Mouse (Mus musculus) liver, embryonic 14.5 days (tissue): ENCODE measurements around the gene Nfia. TPM values are rescaled to one million over a fixed set of nuclear protein-coding genes. Genes with fewer than 3 reads are reported as not detected.
A peak's percentile ranks its signal among the peaks of the same experiment; 100 is the strongest.

Source experiments
- ATAC-seq: fragments of 200-750 bp; cut with Nextera tagmentation; 2 replicates; pipeline ENCODE4 v1.8.0; 2017; ENCODE audit warnings: moderate number of reproducible peaks, mild to moderate bottlenecking, moderate library complexity; ENCODE audit not compliant: insufficient read depth
- DNase-seq, 3 experiments: peaks; one replicate each; pipeline ENCODE4 v3.0.0-alpha.2; 2012 to 2013; ENCODE audit warnings: low read depth in 3 of 3, low spot score in 3 of 3
- H3K27ac ChIP-seq: fragments of 300-500 bp; sonication (generic); 2 replicates; pipeline ENCODE4 v1.5.1; 2014; ENCODE audit warnings: moderate library complexity, mild to moderate bottlenecking, control low read depth, inconsistent platforms
- H3K27me3 ChIP-seq: fragments of 300-500 bp; sonication (generic); 2 replicates; pipeline ENCODE4 v1.6.1; 2014; ENCODE audit warnings: mild to moderate bottlenecking, low read length, moderate library complexity; ENCODE audit not compliant: control insufficient read depth, insufficient read depth
- H3K36me3 ChIP-seq: fragments of 300-500 bp; sonication (generic); replicated peaks from 2 replicates; pipeline ENCODE4 v1.6.1; 2014; ENCODE audit warnings: low read depth; ENCODE audit not compliant: control insufficient read depth, insufficient read depth
- H3K4me1 ChIP-seq, 2 experiments: fragments of 200-500 bp in 1 of 2; fragments of 300-500 bp in 1 of 2; sonication (generic) in 1 of 2; replicated peaks; 2 replicates each; pipeline ENCODE4 v1.6.1; 2012 to 2014; ENCODE audit warnings: antibody characterized with exemption in 1 of 2, inconsistent platforms in 1 of 2, low read length in 1 of 2; ENCODE audit not compliant: control insufficient read depth in 2 of 2, insufficient read depth in 2 of 2
- H3K4me2 ChIP-seq: fragments of 300-500 bp; sonication (generic); 2 replicates; pipeline ENCODE4 v1.6.1; 2014; ENCODE audit warnings: low read depth, mild to moderate bottlenecking, control low read depth, moderate library complexity
- H3K4me3 ChIP-seq, 2 experiments: fragments of 200-500 bp in 1 of 2; fragments of 300-500 bp in 1 of 2; sonication (generic) in 1 of 2; 2 replicates each; pipeline ENCODE4 v1.5.1; 2012 to 2014; ENCODE audit warnings: low read depth in 2 of 2, low read length in 2 of 2, mild to moderate bottlenecking in 2 of 2, control low read depth in 1 of 2, inconsistent platforms in 1 of 2, moderate library complexity in 1 of 2; ENCODE audit not compliant: insufficient read depth in 1 of 2
- H3K9ac ChIP-seq: fragments of 300-500 bp; sonication (generic); replicated peaks from 2 replicates; pipeline ENCODE4 v1.6.1; 2014; ENCODE audit warnings: mild to moderate bottlenecking, control low read depth, moderate library complexity
- H3K9me3 ChIP-seq: fragments of 300-500 bp; sonication (generic); 2 replicates; pipeline ENCODE4 v1.6.1; 2016; ENCODE audit warnings: low read length, mixed read lengths; ENCODE audit not compliant: control insufficient read depth
- CTCF ChIP-seq: IDR thresholded peaks from 2 replicates; pipeline ENCODE4 v1.5.1; 2016; ENCODE audit warnings: antibody characterized with exemption, low read depth, control low read depth
- EP300 ChIP-seq: IDR thresholded peaks from 2 replicates; pipeline ENCODE4 v1.6.1; 2016; ENCODE audit warnings: antibody characterized with exemption, low read depth
- WGBS: fragments of 180-500 bp; shearing (Covaris S2); extraction: QIAGEN DNeasy Blood & Tissue Kit; methylation state at CpG from one replicate; pipeline ENCODE4 v1.1.7; 2014; ENCODE audit not compliant: insufficient replicate concordance; 5-methylcytosine and 5-hydroxymethylcytosine counted together
- polyA plus RNA-seq, 2 experiments: library from polyadenylated mRNA; depleted of rRNA in 1 of 2; stranded (reverse) in 1 of 2; unstranded in 1 of 2; fragments of >200 nt; fragmentation: Nextera tagmentation in 1 of 2; extraction: Ambion mirVana in 1 of 2; gene quantifications; 2 replicates each; pipeline versions ENCODE4 v1.2.1 to v1.2.3; 2012 to 2014

Gene Nfia
- polyA plus RNA-seq, 2 experiments: 1.0 to 2.6 TPM

- no peaks in the 10 kb centered on the region for H3K27me3 ChIP-seq
- ATAC-seq: no peak
- peaks cover 0 to 22% of the 10 kb centered on the region in 2 experiments; a peak in 2 of 4 replicates for H3K4me1 ChIP-seq
- H3K4me2 ChIP-seq: no peak overlapping the region
- no peaks in the 10 kb centered on the region for H3K36me3 ChIP-seq
- no peak overlapping the region for H3K9ac ChIP-seq
- no peak for DNase-seq
- 18% methylated on average over 5 of the region's 5 CpGs for WGBS
- no peak overlapping the region for H3K27ac ChIP-seq
- H3K9me3 ChIP-seq: no peaks in the 10 kb centered on the region
- TF ChIP-seq CTCF (no peak), EP300 (no peak)
- H3K4me3 ChIP-seq: no peak overlapping the region
Measured at GRCm38 (mm10) chr4:97841745-97842144, 69.2 kb downstream of the Nfia start.

- Histone ChIP-seq H3K4me3 (no peak overlapping the region), H3K4me2 (no peak overlapping the region), H3K9ac (no peak overlapping the region), H3K27ac (no peak overlapping the region), H3K4me1 (peaks cover 0 to 18% of the 10 kb centered on the region in 2 experiments; a peak in 2 of 4 replicates), H3K36me3 (no peaks in the 10 kb centered on the region), H3K27me3 (no peaks in the 10 kb centered on the region), H3K9me3 (no peaks in the 10 kb centered on the region)
- WGBS: 67% methylated on average over 15 of the region's 15 CpGs
- TF ChIP-seq CTCF: no peak
- no peak for TF ChIP-seq EP300
- no peak for DNase-seq
- ATAC-seq: no peak
Measured at GRCm38 (mm10) chr4:97843981-97844690, 71.6 kb downstream of the Nfia start.

GRCm38 (mm10) chr4:97844899-97845298 is 72.4 kb downstream of the Nfia start:
- no peaks in the 10 kb centered on the region for H3K27me3 ChIP-seq
- no peak overlapping the region for H3K9ac ChIP-seq
- peak overlapping the region; percentile 15; the same call in 1 of the 2 replicates for H3K4me2 ChIP-seq
- WGBS: 6% methylated on average over 6 of the region's 6 CpGs
- H3K36me3 ChIP-seq: no peaks in the 10 kb centered on the region
- no peak overlapping the region for H3K27ac ChIP-seq
- no peak for TF ChIP-seq CTCF
- no peak for TF ChIP-seq EP300
- no peaks in the 10 kb centered on the region for H3K9me3 ChIP-seq
- DNase-seq (no peak), ATAC-seq (no peak)
- peaks cover 0 to 13% of the 10 kb centered on the region in 2 experiments; a peak in 2 of 4 replicates for H3K4me1 ChIP-seq
- no peak overlapping the region for H3K4me3 ChIP-seq

- Histone ChIP-seq H3K27ac (no peak overlapping the region), H3K9me3 (no peaks in the 10 kb centered on the region), H3K4me1 (no peaks in the 10 kb centered on the region; a peak in 1 of 4 replicates), H3K4me3 (no peak overlapping the region), H3K27me3 (no peaks in the 10 kb centered on the region), H3K36me3 (no peaks in the 10 kb centered on the region), H3K4me2 (no peak overlapping the region), H3K9ac (no peak overlapping the region)
- TF ChIP-seq CTCF (no peak), EP300 (no peak)
- no peak for ATAC-seq
- WGBS: 64% methylated on average over 5 of the region's 5 CpGs
- DNase-seq: no peak
Measured at GRCm38 (mm10) chr4:97847653-97848052, 75.1 kb downstream of the Nfia start.

GRCm38 (mm10) chr4:97850991-97851390 is 78.5 kb downstream of the Nfia start:
- no peak for ATAC-seq
- no peaks in the 10 kb centered on the region for H3K27me3 ChIP-seq

More at GRCm38 (mm10) chr4:97850991-97851390, 78.5 kb downstream of the Nfia start:
- H3K4me2 ChIP-seq: no peak overlapping the region
- no peak overlapping the region for H3K27ac ChIP-seq
- peaks cover 0 to 2% of the 10 kb centered on the region in 2 experiments; a peak in 2 of 4 replicates for H3K4me1 ChIP-seq
- DNase-seq: no peak
- TF ChIP-seq EP300: no peak
- no peak for TF ChIP-seq CTCF
- H3K4me3 ChIP-seq: no peak overlapping the region
- WGBS: 65% methylated on average over 3 of the region's 3 CpGs
- no peak overlapping the region for H3K9ac ChIP-seq
- H3K9me3 ChIP-seq: no peaks in the 10 kb centered on the region
- H3K36me3 ChIP-seq: no peaks in the 10 kb centered on the region
